Mouse (Mus musculus): ENCODE results near the gene Ppp1r3d. TPM values are rescaled to one million over a fixed set of nuclear protein-coding genes. Genes with fewer than 3 reads are reported as not detected.
A peak's percentile ranks its signal among the peaks of the same experiment; 100 is the strongest.

Ppp1r3d gene
- total RNA-seq (2021): 10 to 100 TPM; 25.1 to 25.9 TPM

GRCm38 (mm10) chr2:178414261-178415149 is at the start of gene Ppp1r3d, which contains the start of gene Fam217b:
Gene Ppp1r3d (minus strand): TSS chr2:178414472.
Gene Fam217b (plus strand): TSS chr2:178414524.
- peak; percentile 66 for DNase-seq

- DNase-seq: no peak
Observed at GRCm38 (mm10) chr2:178460353-178460752, 46.1 kb upstream of the Ppp1r3d start.

GRCm38 (mm10) chr2:178457414-178457813 is 43.1 kb upstream of the Ppp1r3d start:
- no peak for DNase-seq

- no peak for DNase-seq
Observed at GRCm38 (mm10) chr2:178454664-178455516, 40.6 kb upstream of the Ppp1r3d start.

GRCm38 (mm10) chr2:178450961-178451360 is 36.7 kb upstream of the Ppp1r3d start:
- no peak for DNase-seq

GRCm38 (mm10) chr2:178450236-178450635 is 36.0 kb upstream of the Ppp1r3d start:
- DNase-seq: no peak

GRCm38 (mm10) chr2:178449386-178449785 is 35.1 kb upstream of the Ppp1r3d start:
- DNase-seq: no peak

GRCm38 (mm10) chr2:178437311-178437710 is 23.0 kb upstream of the Ppp1r3d start:
- no peak for DNase-seq

GRCm38 (mm10) chr2:178433903-178434302 is 19.6 kb upstream of the Ppp1r3d start:
- no peak for DNase-seq

- no peak for DNase-seq
Observed at GRCm38 (mm10) chr2:178433495-178433894, 19.2 kb upstream of the Ppp1r3d start.

- no peak for DNase-seq
Observed at GRCm38 (mm10) chr2:178430231-178430630, 16.0 kb upstream of the Ppp1r3d start, which contains the start of gene Cdh26. Gene Cdh26 (plus strand): TSS chr2:178430531.

- no peak for DNase-seq
Observed at GRCm38 (mm10) chr2:178429426-178429825, 15.2 kb upstream of the Ppp1r3d start.

- no peak for DNase-seq
Observed at GRCm38 (mm10) chr2:178428676-178429075, 14.4 kb upstream of the Ppp1r3d start.

GRCm38 (mm10) chr2:178428183-178428582 is 13.9 kb upstream of the Ppp1r3d start:
- DNase-seq: no peak

GRCm38 (mm10) chr2:178427181-178427580 is 12.9 kb upstream of the Ppp1r3d start:
- DNase-seq: no peak

- peak; percentile 39 for DNase-seq
Observed at GRCm38 (mm10) chr2:178426229-178426628, 12.0 kb upstream of the Ppp1r3d start.

- DNase-seq: no peak
Observed at GRCm38 (mm10) chr2:178423223-178423622, 9.0 kb upstream of the Ppp1r3d start.

GRCm38 (mm10) chr2:178422186-178422585 is 7.9 kb upstream of the Ppp1r3d start:
- DNase-seq: no peak

- no peak for DNase-seq
Observed at GRCm38 (mm10) chr2:178421603-178422002, 7.3 kb upstream of the Ppp1r3d start.

GRCm38 (mm10) chr2:178420576-178420975 is 6.3 kb upstream of the Ppp1r3d start:
- no peak for DNase-seq

- DNase-seq: no peak
Observed at GRCm38 (mm10) chr2:178416970-178417369, 2.7 kb upstream of the Ppp1r3d start.

- no peak for DNase-seq
Observed at GRCm38 (mm10) chr2:178416427-178416826, 2.2 kb upstream of the Ppp1r3d start.

- no peak for DNase-seq
Observed at GRCm38 (mm10) chr2:178415150-178415448, 827 bp upstream of the Ppp1r3d start.
